Mouse (Mus musculus): ENCODE results near the gene Dlg2. TPM values are rescaled to one million over a fixed set of nuclear protein-coding genes. Genes with fewer than 3 reads are reported as not detected.

Gene Dlg2
- total RNA-seq, 2 experiments from 2014 or later: 0.36 to 0.72 TPM

GRCm38 (mm10) chr7:92005681-92006425, 1529.4 kb downstream of the Dlg2 start:
- no peak for DNase-seq
- intact Hi-C loops (cut with DNase I): no loop called here

GRCm38 (mm10) chr7:92008702-92009101, 1532.2 kb downstream of the Dlg2 start:
- no peak for DNase-seq
- intact Hi-C loops (cut with DNase I): no loop called here

GRCm38 (mm10) chr7:92024928-92025327, 1548.5 kb downstream of the Dlg2 start:
- intact Hi-C loops (cut with DNase I): no loop called here

GRCm38 (mm10) chr7:92025465-92026056, 1549.1 kb downstream of the Dlg2 start:
- no peak for DNase-seq
- intact Hi-C loops (cut with DNase I): no loop called here

More at GRCm38 (mm10) chr7:92024928-92025327, 1548.5 kb downstream of the Dlg2 start:
- DNase-seq: no peak

- DNase-seq: peak in 1 of 2 experiments; percentile 13
- intact Hi-C loops (cut with DNase I): no loop called here
Observed at GRCm38 (mm10) chr7:92027049-92027448, 1550.6 kb downstream of the Dlg2 start.

GRCm38 (mm10) chr7:92034256-92034655, 1557.8 kb downstream of the Dlg2 start:
- intact Hi-C loops (cut with DNase I): no loop called here
- no peak for DNase-seq

GRCm38 (mm10) chr7:92040187-92040586, 1563.7 kb downstream of the Dlg2 start:
- DNase-seq: no peak
- intact Hi-C loops (cut with DNase I): no loop called here

GRCm38 (mm10) chr7:92040785-92041411, 1564.4 kb downstream of the Dlg2 start:
- DNase-seq: no peak
- intact Hi-C loops (cut with DNase I): no loop called here

GRCm38 (mm10) chr7:92044966-92045365, 1568.5 kb downstream of the Dlg2 start:
- intact Hi-C loops (cut with DNase I): no loop called here
- DNase-seq: no peak

GRCm38 (mm10) chr7:92047271-92047670, 1570.8 kb downstream of the Dlg2 start:
- intact Hi-C loops (cut with DNase I): no loop called here
- DNase-seq: no peak

GRCm38 (mm10) chr7:92048876-92049275, 1572.4 kb downstream of the Dlg2 start:
- DNase-seq: no peak
- intact Hi-C loops (cut with DNase I): no loop called here

GRCm38 (mm10) chr7:92066851-92067250, 1590.4 kb downstream of the Dlg2 start:
- intact Hi-C loops (cut with DNase I): no loop called here
- no peak for DNase-seq

GRCm38 (mm10) chr7:92087429-92087828, 1611.0 kb downstream of the Dlg2 start:
- intact Hi-C loops (cut with DNase I): no loop called here
- DNase-seq: no peak

- peak in 1 of 2 experiments; percentile 9 for DNase-seq
- intact Hi-C loops (cut with DNase I): no loop called here
Observed at GRCm38 (mm10) chr7:92093860-92094259, 1617.4 kb downstream of the Dlg2 start.

- no peak for DNase-seq
- intact Hi-C loops (cut with DNase I): no loop called here
Observed at GRCm38 (mm10) chr7:92095198-92095597, 1618.7 kb downstream of the Dlg2 start.

GRCm38 (mm10) chr7:92100847-92101246, 1624.4 kb downstream of the Dlg2 start:
- intact Hi-C loops (cut with DNase I): loop anchor here (5.0 to 10.0 kb wide), 3 partner anchors 224 to 446 kb away; no protein-coding TSS in a partner anchor
- no peak for DNase-seq

- no peak for DNase-seq
- intact Hi-C loops (cut with DNase I): loop anchor here (5.0 to 10.0 kb wide), 3 partner anchors 222 to 444 kb away; no protein-coding TSS in a partner anchor
Observed at GRCm38 (mm10) chr7:92102892-92103543, 1626.5 kb downstream of the Dlg2 start.

GRCm38 (mm10) chr7:92105477-92105876, 1629.0 kb downstream of the Dlg2 start:
- intact Hi-C loops (cut with DNase I): loop anchor here (10.0 kb wide), 2 partner anchors 219 to 409 kb away; no protein-coding TSS in a partner anchor
- DNase-seq: no peak

GRCm38 (mm10) chr7:92105956-92106355, 1629.5 kb downstream of the Dlg2 start:
- intact Hi-C loops (cut with DNase I): loop anchor here (10.0 kb wide), 2 partner anchors 219 to 409 kb away; no protein-coding TSS in a partner anchor
- no peak for DNase-seq

- intact Hi-C loops (cut with DNase I): no loop called here
- no peak for DNase-seq
Observed at GRCm38 (mm10) chr7:92113065-92113464, 1636.6 kb downstream of the Dlg2 start.

Data from gastrocnemius, postnatal 36 days (tissue).